Mouse (Mus musculus) hindlimb bud, embryonic 11.5 days (tissue): ENCODE data around the gene Sel1l.

Source experiments
- DNase-seq: peaks from one replicate; pipeline ENCODE4 v3.0.0-alpha.2; 2012; ENCODE audit warnings: low read depth, low spot score; ENCODE audit errors: extremely low spot score

Sel1l gene

DNA sequence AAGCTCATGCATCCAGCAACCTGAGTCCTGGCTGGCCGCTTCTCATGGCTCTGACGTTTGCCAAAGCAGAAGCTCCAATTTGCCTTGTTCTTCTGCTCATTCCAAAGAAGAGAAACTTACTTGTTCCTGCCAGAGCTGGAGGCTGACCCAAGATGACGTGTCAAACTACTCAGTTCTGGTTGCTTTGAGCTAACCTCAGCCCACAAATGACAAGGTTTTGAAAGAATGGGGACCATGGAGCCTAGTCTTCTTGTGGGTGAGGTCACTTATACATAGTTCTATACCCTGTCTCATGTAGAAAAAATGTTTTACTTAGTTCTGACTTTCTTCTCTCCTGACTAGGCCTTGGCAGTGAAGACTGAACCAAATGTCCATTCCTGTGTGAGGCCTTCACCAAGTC is 68.4 kb downstream of the Sel1l start:
- DNase-seq, result no peak

DNA sequence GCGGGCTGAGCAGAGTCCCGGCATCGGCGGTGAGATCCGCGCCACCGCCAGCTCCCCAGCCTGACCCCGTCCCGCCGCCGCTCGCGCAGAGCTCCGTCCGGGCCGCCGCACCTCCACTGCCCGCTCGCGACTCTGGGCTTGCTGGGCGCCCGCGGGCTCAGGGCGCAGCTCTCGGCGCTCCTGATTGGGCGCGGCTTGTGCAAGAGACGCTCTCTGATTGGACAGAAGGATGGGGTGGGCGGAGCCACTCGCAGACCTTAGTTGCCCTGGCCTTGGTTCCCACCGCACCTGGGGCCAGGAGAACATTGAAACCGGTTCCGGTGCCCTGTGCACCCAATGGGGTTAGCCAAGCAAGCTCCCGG is 70.0 kb downstream of the Sel1l start:
- peak; percentile 37 for DNase-seq

DNA sequence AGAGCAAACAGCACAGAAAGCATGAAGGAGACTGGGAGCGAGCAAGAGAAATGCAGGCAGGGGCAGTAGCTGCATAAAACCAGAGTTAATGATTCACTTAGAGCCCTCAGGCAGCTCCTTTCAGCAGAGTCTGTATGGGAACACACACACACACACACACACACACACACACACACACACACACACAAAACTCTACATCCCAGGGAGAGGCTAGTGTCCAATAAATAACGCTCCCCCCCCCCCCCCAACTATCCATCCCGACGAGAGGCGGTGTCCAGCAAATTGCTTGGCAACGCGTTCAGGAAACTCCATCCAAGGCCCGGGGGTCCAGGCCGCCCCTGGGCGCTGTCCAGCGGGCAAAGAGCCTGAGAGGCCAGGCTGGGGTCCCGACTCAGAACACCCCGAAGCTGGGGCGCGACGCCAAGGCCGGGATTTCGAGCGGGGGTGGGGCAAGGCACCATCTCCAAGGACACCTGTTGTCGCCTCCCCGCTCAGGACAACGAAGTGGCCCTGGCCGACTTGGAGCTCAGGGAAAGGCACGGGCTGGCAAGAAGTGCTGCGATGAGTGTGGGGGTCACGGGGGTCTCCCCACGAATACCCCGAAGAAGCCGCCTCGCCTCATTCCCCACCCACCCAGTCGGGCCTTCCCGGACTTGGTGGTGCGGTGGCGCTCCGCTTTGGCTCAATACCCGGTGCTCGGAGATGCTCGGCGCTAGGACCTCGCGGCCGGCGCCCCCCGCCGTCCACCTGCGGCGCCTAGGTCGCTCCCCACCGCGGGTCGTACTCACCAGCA is 70.5 kb downstream of the Sel1l start:
- DNase-seq, result no peak

DNA sequence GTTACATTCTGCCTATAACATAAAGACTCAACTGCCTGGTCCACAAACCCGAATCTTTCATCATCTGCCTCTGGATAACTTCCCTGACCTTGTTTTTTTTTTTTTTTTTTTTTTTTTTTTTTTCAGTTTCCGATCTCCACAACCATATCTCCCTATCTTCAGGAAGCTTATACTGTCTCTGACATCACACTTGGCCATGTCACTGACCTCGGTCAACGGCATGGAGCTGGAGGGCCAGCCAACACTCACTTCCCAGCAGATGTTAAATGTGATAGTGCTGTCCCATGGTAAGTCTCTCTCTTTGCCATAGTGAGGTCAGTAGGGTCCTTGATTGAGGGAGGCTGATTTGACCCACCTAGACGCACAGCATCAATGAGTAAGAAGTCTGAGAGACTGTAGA is 72.6 kb downstream of the Sel1l start:
- no peak for DNase-seq

DNA sequence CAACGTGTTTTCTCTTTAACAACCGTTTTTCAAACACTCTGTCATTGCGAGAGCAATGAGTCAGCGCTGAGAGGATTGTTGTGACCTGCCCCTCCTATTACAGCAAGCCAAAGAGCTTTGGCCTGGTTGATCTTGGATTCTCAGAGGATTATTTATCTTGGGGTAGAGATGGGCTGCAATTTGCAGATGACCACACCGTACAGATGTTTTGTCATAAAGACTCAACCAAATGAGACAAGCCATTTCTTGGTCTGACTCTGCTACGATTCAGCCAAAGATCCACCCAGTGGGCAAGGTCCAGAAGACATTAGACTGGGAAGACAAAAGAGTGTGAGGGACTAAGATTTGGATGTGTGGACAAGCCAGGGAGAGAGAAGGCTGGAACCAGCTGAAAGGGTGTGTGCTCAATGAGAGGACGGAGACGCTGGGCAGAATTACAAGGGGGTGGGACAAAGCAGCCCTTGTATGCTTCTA is 74.1 kb downstream of the Sel1l start:
- no peak for DNase-seq

DNA sequence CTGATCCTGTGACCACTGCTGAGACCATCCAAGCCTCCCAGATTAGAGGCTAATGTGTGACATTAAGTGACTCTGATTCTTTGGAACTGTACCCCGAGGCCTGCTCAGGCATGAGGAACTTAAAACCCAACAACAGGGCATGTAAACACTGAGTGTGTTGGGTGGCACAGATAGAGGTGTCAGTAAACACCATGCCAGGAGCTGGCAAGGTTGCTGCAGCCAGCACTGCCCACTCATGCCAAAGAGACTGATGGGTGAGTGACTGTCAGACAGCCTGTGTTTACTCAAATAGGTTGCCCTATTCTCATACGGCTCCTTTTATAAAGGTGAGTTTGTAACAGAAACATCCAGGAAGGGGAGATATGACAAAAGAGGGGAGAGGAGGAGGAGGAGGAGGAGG is 80.1 kb downstream of the Sel1l start:
- DNase-seq, result no peak

DNA sequence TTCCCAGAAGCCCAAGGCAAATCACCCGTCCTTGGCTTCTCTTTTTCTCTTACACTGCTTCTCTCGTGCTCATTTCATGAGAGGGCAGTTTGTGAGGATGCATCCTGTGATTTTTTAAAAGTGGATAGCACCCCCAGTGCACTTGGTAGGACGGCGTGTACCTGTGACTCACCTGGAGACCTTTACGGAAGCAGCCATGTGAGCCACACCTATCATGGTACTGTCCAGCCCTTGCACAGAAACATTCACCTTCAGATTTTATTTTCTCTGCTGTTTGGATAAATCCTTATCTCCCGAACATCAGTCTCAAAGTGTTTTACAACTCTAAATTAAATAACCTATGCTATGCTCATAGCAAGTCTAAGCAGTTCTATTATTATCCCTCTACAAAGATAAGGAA is 80.8 kb downstream of the Sel1l start:
- DNase-seq, result no peak

DNA sequence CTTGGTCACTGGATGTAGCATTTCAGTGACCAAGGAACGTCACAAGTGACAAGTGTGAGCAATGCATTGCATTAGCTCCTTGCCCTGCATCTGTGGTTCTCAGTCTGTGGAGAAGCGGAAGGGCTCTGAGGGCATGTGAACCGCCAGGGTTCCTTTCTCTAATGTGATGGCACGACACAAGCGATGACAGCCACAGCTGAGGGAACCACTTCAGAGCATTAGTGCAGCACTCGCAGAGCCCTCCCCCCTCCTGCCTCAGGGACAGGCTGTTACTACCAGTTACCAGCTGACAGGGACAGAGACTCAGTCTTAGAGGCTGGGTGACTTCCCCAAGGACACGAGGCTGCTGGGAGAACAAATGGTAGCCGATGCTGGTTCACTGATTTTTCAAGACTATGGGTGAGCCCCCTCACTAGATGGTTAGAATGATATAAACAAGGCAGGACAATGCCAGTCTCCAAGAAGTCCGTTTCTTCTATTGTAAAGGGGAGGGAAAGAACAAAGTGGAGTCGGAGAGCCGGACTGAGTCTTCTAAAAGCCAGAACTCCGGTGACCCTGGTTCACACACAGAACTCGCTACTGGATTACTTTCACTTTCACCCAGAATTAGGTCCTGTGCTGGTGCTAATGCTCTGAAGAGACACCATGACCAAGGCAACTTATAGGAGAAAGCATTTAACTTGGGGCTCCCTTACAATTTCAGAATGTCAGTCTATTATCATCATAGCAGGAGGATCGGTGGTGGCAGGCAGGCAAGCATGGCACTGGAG is 82.4 kb downstream of the Sel1l start:
- DNase-seq, result no peak

DNA sequence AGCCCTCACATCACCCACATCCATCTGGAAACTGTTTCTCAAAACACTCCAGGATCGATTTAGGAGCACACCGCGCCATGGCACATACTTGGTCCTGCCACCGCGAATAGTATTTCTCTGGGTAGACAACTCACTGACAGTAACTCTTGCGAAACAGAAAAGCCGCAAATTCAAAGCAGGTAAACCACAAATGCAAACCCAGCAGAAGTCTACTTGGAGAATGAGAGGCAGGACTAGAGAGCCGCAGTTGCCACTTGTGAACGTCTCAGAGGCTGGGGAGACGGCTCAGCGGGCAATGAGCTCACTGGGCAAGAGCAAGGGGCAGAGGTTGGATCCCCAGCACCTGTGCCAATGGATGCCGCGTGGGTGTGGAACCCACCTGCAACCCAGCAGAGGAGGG is 83.5 kb downstream of the Sel1l start:
- no peak for DNase-seq

DNA sequence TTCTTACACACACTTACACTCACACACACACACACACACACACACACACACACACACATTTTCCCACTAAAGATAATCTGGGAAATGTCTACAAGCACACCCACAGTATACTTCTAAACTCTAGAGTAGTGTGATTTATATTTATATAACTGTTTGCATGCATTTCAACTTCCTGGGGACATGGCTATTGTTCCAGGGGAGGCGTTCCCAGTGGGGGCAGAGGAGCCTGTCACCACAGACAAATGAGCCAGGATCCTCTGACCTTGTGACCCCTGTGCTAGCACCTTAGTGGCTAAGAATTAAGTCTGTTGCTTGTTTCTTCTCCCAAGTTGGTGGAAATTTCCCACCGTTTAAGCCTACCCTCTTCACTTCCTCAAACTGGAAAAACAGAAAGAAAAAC is 83.9 kb downstream of the Sel1l start:
- DNase-seq, result no peak

DNA sequence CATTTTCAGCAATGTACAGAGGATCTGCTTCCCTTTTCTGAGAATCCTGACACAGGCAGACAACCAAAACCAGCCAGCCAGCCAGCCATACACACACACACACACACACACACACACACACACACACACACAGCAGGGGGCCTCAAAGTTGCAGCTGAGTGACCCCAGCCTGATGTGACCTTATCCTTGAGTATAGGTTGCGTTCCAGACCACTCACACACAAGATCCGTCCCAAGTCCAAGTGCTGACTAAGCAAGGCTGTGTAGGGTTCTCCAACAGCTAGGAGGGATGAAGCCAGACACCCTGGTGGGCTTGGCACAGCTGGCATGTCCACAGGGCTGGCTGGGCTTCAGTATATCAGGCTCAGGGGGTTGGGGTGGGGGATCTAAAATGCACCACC is 84.5 kb downstream of the Sel1l start:
- no peak for DNase-seq

DNA sequence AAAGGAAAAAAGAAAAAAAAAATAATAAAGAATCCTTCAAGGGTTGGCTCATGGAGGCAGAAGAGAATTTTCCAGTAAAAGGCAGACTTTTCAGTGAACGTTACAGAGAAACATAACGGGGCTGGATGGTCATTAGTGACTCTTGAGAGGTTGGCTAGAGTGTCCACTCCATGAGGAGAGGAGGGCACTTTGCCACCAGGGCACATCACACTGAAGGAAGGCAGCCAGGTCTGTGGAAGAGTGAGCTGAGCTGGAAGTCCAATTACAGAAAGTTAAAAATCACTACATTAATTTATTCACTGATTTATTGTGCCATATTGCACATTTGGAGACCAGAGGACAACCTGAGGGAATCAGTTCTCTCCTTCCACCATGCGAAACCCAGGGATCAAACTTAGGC is 89.1 kb downstream of the Sel1l start:
- DNase-seq, result no peak

DNA sequence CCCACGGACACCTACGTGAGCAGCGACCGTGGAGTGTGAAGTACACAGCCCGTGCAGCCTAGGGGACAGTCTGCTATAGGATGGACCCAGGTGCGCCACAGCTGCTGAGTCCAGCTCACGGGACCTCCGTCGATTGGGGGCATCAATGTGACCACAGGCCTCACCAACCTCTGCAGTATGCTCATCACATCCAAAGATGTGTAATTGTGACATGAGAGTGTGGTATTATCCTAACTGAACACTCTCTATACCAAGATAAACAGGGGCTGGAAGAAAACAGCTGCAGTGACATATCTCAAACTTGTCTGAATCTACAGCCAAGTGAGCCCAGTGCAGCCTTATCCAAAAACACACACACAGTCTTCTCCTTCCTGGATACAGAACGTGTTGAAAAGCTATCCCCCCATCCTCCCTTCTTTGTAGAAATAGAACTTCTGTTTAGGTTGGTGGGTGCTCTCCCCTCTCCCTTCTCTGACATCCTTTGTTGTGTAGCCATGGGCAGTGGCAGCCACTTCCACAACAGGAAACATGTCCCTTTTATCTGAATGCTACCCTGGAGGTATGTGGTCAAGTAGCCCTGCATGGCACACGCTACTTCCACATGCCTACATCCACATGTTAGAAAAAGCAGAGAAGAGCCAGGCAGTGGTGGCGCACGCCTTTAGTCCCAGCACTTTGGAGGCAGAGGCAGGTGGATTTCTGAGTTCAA is 90.9 kb downstream of the Sel1l start:
- no peak for DNase-seq

DNA sequence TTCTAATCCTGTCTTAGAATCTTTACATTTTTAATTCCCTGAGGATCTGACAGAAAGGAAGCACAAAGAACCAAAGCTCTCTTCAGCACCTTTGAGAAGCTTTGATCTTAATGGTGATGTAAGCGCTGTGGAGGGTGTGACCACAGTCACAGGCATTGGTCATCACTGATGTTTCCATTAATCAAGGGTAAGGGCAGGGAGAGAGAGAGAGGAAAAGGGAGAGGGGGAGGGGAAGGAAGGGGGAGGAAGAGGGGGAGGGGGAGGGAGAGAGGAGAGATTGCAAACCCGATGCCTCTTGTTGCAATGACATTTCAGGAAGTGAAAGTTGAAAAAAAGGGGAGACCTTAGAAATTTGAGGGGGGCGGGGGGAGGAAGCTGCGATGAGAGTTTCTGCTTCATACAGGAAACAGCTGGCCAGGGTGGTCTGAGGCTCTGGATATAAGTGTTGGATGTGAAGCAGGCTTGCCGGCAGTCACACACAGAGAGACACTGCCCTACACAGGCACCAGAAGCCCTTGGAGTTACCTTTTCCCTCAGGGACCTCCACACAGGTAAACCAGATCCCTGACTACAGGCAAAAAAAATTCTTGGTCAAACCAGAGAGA is 92.3 kb downstream of the Sel1l start:
- DNase-seq, result no peak
